Mouse (Mus musculus) neural tube, embryonic 13.5 days (tissue): ENCODE measurements around the gene Senp8. TPM values are rescaled to one million over a fixed set of nuclear protein-coding genes. Genes with fewer than 3 reads are reported as not detected.

Experiments
- ATAC-seq: fragments of 200-750 bp; cut with Nextera tagmentation; 2 replicates; pipeline ENCODE4 v1.8.0; 2017; ENCODE audit warnings: low read depth, mild to moderate bottlenecking, moderate TSS enrichment, moderate library complexity
- H3K27ac ChIP-seq: fragments of 300-500 bp; sonication (generic); replicated peaks from 2 replicates; pipeline ENCODE4 v1.5.1; 2015; ENCODE audit warnings: moderate library complexity, mild to moderate bottlenecking, inconsistent platforms
- H3K27me3 ChIP-seq: fragments of 300-500 bp; sonication (generic); 2 replicates; pipeline ENCODE4 v1.6.1; 2015; ENCODE audit warnings: mild to moderate bottlenecking, inconsistent platforms
- H3K36me3 ChIP-seq: fragments of 300-500 bp; sonication (generic); 2 replicates; pipeline ENCODE4 v1.6.1; 2015; ENCODE audit warnings: mild to moderate bottlenecking, inconsistent platforms
- H3K4me1 ChIP-seq: fragments of 300-500 bp; sonication (generic); replicated peaks from 2 replicates; pipeline ENCODE4 v1.6.1; 2015; ENCODE audit warnings: inconsistent platforms
- H3K4me2 ChIP-seq: fragments of 300-500 bp; sonication (generic); 2 replicates; pipeline ENCODE4 v1.6.1; 2015; ENCODE audit warnings: inconsistent platforms, mild to moderate bottlenecking, moderate library complexity
- H3K4me3 ChIP-seq: fragments of 300-500 bp; sonication (generic); 2 replicates; pipeline ENCODE4 v1.5.1; 2015; ENCODE audit warnings: mild to moderate bottlenecking, inconsistent platforms
- H3K9ac ChIP-seq: fragments of 300-500 bp; sonication (generic); 2 replicates; pipeline ENCODE4 v1.6.1; 2015; ENCODE audit warnings: moderate library complexity, mild to moderate bottlenecking, inconsistent platforms
- H3K9me3 ChIP-seq: fragments of 300-500 bp; sonication (generic); 2 replicates; pipeline ENCODE4 v1.6.1; 2016; ENCODE audit warnings: inconsistent platforms
- WGBS: fragments of 180-500 bp; shearing (Covaris S2); methylation state at CpG from one replicate; pipeline ENCODE4 v1.1.7; 2015; 5-methylcytosine and 5-hydroxymethylcytosine counted together
- polyA plus RNA-seq: library from polyadenylated mRNA; unstranded; fragments of >200 nt; fragmentation: Nextera tagmentation; extraction: Ambion mirVana; gene quantifications from 2 replicates; pipeline ENCODE4 v1.2.1, GENCODE M21; 2015

Senp8 gene
- polyA plus RNA-seq, 1 experiment from 2014 or later: 13.2 TPM

GRCm38 (mm10) chr9:59735394-59735793 is 15.1 kb downstream of the Senp8 start:
- no peak overlapping the region for H3K27ac ChIP-seq
- H3K9me3 ChIP-seq: no peaks in the 10 kb centered on the region
- H3K9ac ChIP-seq: no peak overlapping the region
- 64% methylated on average over 4 of the region's 4 CpGs for WGBS
- H3K36me3 ChIP-seq: peaks cover 14% of the 10 kb centered on the region
- no peak for ATAC-seq
- H3K4me3 ChIP-seq: no peak overlapping the region
- H3K4me2 ChIP-seq: no peak overlapping the region
- no peaks in the 10 kb centered on the region for H3K27me3 ChIP-seq
- H3K4me1 ChIP-seq: no peaks in the 10 kb centered on the region

- Histone ChIP-seq H3K4me2 (no peak overlapping the region), H3K36me3 (peaks cover 14% of the 10 kb centered on the region), H3K4me3 (no peak overlapping the region), H3K9ac (no peak overlapping the region), H3K9me3 (no peaks in the 10 kb centered on the region), H3K4me1 (no peaks in the 10 kb centered on the region), H3K27me3 (no peaks in the 10 kb centered on the region), H3K27ac (no peak overlapping the region)
- 86% methylated on average over 6 of the region's 6 CpGs for WGBS
- ATAC-seq: no peak
Measured at GRCm38 (mm10) chr9:59733075-59733474, 17.4 kb downstream of the Senp8 start.

- no peaks in the 10 kb centered on the region for H3K9me3 ChIP-seq
- H3K9ac ChIP-seq: no peak overlapping the region
- no peak overlapping the region for H3K27ac ChIP-seq
- H3K4me3 ChIP-seq: no peak overlapping the region
- 95% methylated on average over 5 of the region's 5 CpGs for WGBS
- H3K4me1 ChIP-seq: no peaks in the 10 kb centered on the region
- no peaks in the 10 kb centered on the region for H3K27me3 ChIP-seq
- H3K4me2 ChIP-seq: no peak overlapping the region
- H3K36me3 ChIP-seq: no peaks in the 10 kb centered on the region
- ATAC-seq: no peak
Measured at GRCm38 (mm10) chr9:59731136-59731535, 19.4 kb downstream of the Senp8 start.

- no peaks in the 10 kb centered on the region for H3K9me3 ChIP-seq
- H3K4me3 ChIP-seq: no peak overlapping the region
- ATAC-seq: no peak
- WGBS: 85% methylated on average over 11 of the region's 11 CpGs
- H3K9ac ChIP-seq: no peak overlapping the region
- no peak overlapping the region for H3K4me2 ChIP-seq
- H3K27me3 ChIP-seq: no peaks in the 10 kb centered on the region
- H3K36me3 ChIP-seq: no peaks in the 10 kb centered on the region
- peaks cover 13% of the 10 kb centered on the region for H3K4me1 ChIP-seq
- H3K27ac ChIP-seq: no peak overlapping the region
Measured at GRCm38 (mm10) chr9:59727569-59728286, 22.8 kb downstream of the Senp8 start.

GRCm38 (mm10) chr9:59725515-59725914 is 25.0 kb downstream of the Senp8 start:
- WGBS: 75% methylated on average over 10 of the region's 10 CpGs
- ATAC-seq: no peak
- no peak overlapping the region for H3K4me2 ChIP-seq

GRCm38 (mm10) chr9:59723791-59724442 is 26.6 kb downstream of the Senp8 start:
- no peak overlapping the region for H3K4me3 ChIP-seq
- whole genome bisulfite sequencing: 66% methylated on average over 8 of the region's 8 CpGs
- H3K27me3 ChIP-seq: 0 out of 2 replicates have a peak, but pooled peaks cover 7% of the 10 kb centered on the region
- H3K4me1 ChIP-seq: peaks cover 13% of the 10 kb centered on the region
- no peak overlapping the region for H3K4me2 ChIP-seq
- ATAC-seq: no peak
- no peaks in the 10 kb centered on the region for H3K36me3 ChIP-seq
- no peak overlapping the region for H3K27ac ChIP-seq
- H3K9me3 ChIP-seq: no peaks in the 10 kb centered on the region
- H3K9ac ChIP-seq: no peak overlapping the region

More at GRCm38 (mm10) chr9:59725515-59725914, 25.0 kb downstream of the Senp8 start:
- Histone ChIP-seq H3K36me3 (no peaks in the 10 kb centered on the region), H3K9me3 (no peaks in the 10 kb centered on the region), H3K9ac (no peak overlapping the region), H3K4me1 (peaks cover 13% of the 10 kb centered on the region), H3K27me3 (0 out of 2 replicates have a peak, but pooled peaks cover 7% of the 10 kb centered on the region), H3K27ac (no peak overlapping the region), H3K4me3 (no peak overlapping the region)

GRCm38 (mm10) chr9:59723096-59723657 is 27.3 kb downstream of the Senp8 start:
- no peak overlapping the region for H3K27ac ChIP-seq
- peak overlapping the region; percentile 56; the same call in 1 of the 2 replicates for H3K9ac ChIP-seq

GRCm38 (mm10) chr9:59721144-59721543 is 29.4 kb downstream of the Senp8 start:
- no peak overlapping the region for H3K9ac ChIP-seq
- H3K27me3 ChIP-seq: 0 out of 2 replicates have a peak, but pooled peaks cover 7% of the 10 kb centered on the region
- WGBS: 83% methylated on average over 5 of the region's 5 CpGs
- H3K4me2 ChIP-seq: no peak overlapping the region
- H3K9me3 ChIP-seq: no peaks in the 10 kb centered on the region
- no peak overlapping the region for H3K4me3 ChIP-seq
- peaks cover 13% of the 10 kb centered on the region for H3K4me1 ChIP-seq
- ATAC-seq: no peak
- H3K27ac ChIP-seq: no peak overlapping the region
- H3K36me3 ChIP-seq: no peaks in the 10 kb centered on the region

More at GRCm38 (mm10) chr9:59723096-59723657, 27.3 kb downstream of the Senp8 start:
- H3K4me2 ChIP-seq: peak overlapping the region; percentile 41
- 0 out of 2 replicates have a peak, but pooled peaks cover 7% of the 10 kb centered on the region for H3K27me3 ChIP-seq
- 0 out of 2 replicates have a peak, but pooled peaks have one; percentile 32 for ATAC-seq
- 15% methylated on average over 10 of the region's 10 CpGs for WGBS
- no peak overlapping the region for H3K4me3 ChIP-seq
- no peaks in the 10 kb centered on the region for H3K9me3 ChIP-seq
- H3K36me3 ChIP-seq: no peaks in the 10 kb centered on the region
- H3K4me1 ChIP-seq: peaks cover 13% of the 10 kb centered on the region

GRCm38 (mm10) chr9:59718237-59718636 is 32.3 kb downstream of the Senp8 start:
- H3K4me1 ChIP-seq: peaks cover 3% of the 10 kb centered on the region
- no peak overlapping the region for H3K27ac ChIP-seq
- no peak overlapping the region for H3K9ac ChIP-seq
- WGBS: 84% methylated on average over 4 of the region's 4 CpGs
- 0 out of 2 replicates have a peak, but pooled peaks cover 7% of the 10 kb centered on the region for H3K27me3 ChIP-seq
- H3K9me3 ChIP-seq: no peaks in the 10 kb centered on the region
- no peak for ATAC-seq
- H3K4me2 ChIP-seq: no peak overlapping the region
- no peak overlapping the region for H3K4me3 ChIP-seq
- H3K36me3 ChIP-seq: no peaks in the 10 kb centered on the region

GRCm38 (mm10) chr9:59716275-59716898 is 34.1 kb downstream of the Senp8 start:
- ATAC-seq: no peak
- WGBS: 80% methylated on average over 7 of the region's 7 CpGs
- H3K9me3 ChIP-seq: no peaks in the 10 kb centered on the region
- H3K36me3 ChIP-seq: no peaks in the 10 kb centered on the region
- H3K4me2 ChIP-seq: no peak overlapping the region
- H3K27ac ChIP-seq: no peak overlapping the region
- H3K4me1 ChIP-seq: no peaks in the 10 kb centered on the region
- H3K4me3 ChIP-seq: no peak overlapping the region
- no peaks in the 10 kb centered on the region for H3K27me3 ChIP-seq
- H3K9ac ChIP-seq: no peak overlapping the region

GRCm38 (mm10) chr9:59709225-59709624 is 41.3 kb downstream of the Senp8 start:
- Histone ChIP-seq H3K4me2 (no peak overlapping the region), H3K4me1 (no peaks in the 10 kb centered on the region), H3K4me3 (no peak overlapping the region), H3K27ac (no peak overlapping the region), H3K36me3 (no peaks in the 10 kb centered on the region), H3K9ac (no peak overlapping the region), H3K27me3 (no peaks in the 10 kb centered on the region), H3K9me3 (no peaks in the 10 kb centered on the region)
- 80% methylated on average over 3 of the region's 3 CpGs for WGBS
- no peak for ATAC-seq
